Mouse (Mus musculus): ENCODE results near the gene Rfwd3. TPM values are rescaled to one million over a fixed set of nuclear protein-coding genes. Genes with fewer than 3 reads are reported as not detected.
A peak's percentile ranks its signal among the peaks of the same experiment; 100 is the strongest.
"Not testable (repeated sequence)": the region's sequence is repeated elsewhere in the genome, so short reads cannot be mapped to it uniquely, and the experiment has no call there.

Gene Rfwd3
- total and polyA plus RNA-seq, 2 experiments from 2014 or later, result 11.1 to 19.5 TPM

DNA sequence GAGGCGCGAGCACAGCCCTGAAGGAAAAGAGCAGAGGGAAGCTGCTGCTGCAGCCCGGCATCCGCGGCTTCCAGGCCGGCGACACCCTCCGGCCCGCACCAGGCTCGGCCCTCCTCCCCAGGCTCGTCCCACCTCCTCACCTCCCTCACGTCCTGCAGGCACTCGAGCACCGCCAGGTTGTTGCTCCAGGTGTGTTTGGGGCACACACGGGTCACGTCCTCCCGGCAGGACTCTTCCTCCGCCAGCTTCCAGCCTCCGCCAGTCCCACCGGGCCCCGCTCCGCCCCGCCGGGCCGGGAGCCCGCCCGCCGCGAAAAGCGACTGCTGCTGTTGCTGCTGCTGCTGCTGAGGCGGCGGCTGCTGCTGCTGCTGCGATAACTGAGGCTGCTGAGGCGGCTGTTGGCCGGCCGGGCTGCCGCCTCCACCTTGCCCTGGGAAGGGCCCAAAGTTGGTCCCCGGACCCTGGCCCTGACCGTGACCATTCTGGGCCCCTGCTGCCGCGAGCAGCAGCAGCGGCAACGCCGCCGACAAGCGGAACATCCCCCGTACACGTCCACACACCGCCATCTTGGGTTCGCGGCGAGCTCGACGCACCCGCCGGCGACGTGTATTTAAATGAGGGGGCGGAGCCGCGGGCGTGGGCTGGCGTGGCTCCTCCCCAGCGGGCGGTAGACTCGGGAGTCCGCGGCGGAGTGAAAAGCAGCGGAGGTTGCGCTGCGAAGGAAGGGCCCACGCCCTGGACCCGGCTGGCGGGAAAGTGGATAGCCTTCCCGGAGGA, 41.2 kb downstream of the Rfwd3 start, which contains the start of gene Glg1:
Glg1 (minus strand) TSS at position 586 of the 777 bp plus-strand sequence.
- peak within 1 kb of the TSS; percentile 94 for H3K4me3 ChIP-seq (ENCODE audit: low read depth, low read length)
- peak within 1 kb of the TSS; percentile 99 for H3K27ac ChIP-seq (ENCODE audit: low read depth, low read length)
- H3K9ac ChIP-seq, result peak within 1 kb of the TSS; percentile 88
- no peaks in the 10 kb centered on the region for H3K36me3 ChIP-seq (ENCODE audit: insufficient read depth)
- peak; percentile 96 for ATAC-seq
- peaks cover 7% of the 10 kb centered on the region for H3K4me1 ChIP-seq (ENCODE audit: insufficient read depth)
- WGBS, result 3% methylated on average over 70 of the region's 76 CpGs
- no peaks in the 10 kb centered on the region for H3K27me3 ChIP-seq (ENCODE audit: insufficient read depth, low read length)
- TF ChIP-seq CTCF (IDR thresholded peaks at IDR 0.05; ENCODE audit: low read depth), result no peak; the same call in 1 of the 2 replicates
- H3K4me2 ChIP-seq (ENCODE audit: low read depth), result peak within 1 kb of the TSS; percentile 52
- no peaks in the 10 kb centered on the region for H3K9me3 ChIP-seq (ENCODE audit: low read length)
- peak; percentile 96 for DNase-seq

DNA sequence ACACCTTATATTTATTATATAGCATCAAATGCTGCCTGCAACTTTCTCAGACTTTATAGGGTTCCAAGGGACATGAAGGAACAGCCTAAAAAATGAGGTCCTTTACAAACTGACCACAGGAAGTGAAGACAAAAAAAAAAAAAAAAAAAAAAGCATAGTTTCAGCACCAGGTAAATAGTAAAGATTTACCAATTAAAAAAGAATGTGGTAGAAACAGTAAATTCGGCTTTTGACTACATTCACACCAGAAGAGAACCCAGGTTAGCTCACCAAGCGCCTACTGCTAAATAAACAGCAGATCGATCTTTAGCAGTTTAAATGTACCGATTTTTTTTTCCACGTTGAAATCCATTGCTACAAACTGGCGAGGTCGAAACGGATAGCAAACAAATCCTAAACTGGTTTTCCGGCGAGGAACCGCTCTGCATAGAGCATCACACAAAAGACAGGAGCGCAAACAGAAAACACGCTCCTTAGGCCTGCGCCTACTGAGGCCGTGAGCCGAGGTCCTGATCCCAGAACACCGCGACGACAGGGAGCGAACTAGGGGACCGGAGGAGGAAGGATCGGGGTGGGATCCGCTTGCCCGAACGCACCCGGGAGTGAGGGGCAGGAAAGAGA, 41.9 kb downstream of the Rfwd3 start:
- peak overlapping the region; percentile 88 for H3K9ac ChIP-seq
- peak overlapping the region; percentile 52 for H3K4me2 ChIP-seq (ENCODE audit: low read depth)
- ATAC-seq, result peak; percentile 58
- H3K4me3 ChIP-seq (ENCODE audit: low read depth, low read length), result peak overlapping the region; percentile 94
- peak; percentile 67 for DNase-seq
- H3K27ac ChIP-seq (ENCODE audit: low read depth, low read length), result peak overlapping the region; percentile 99
- H3K9me3 ChIP-seq (ENCODE audit: low read length), result no peaks in the 10 kb centered on the region
- TF ChIP-seq CTCF (IDR thresholded peaks at IDR 0.05; ENCODE audit: low read depth), result no peak
- no peaks in the 10 kb centered on the region for H3K27me3 ChIP-seq (ENCODE audit: insufficient read depth, low read length)
- no peaks in the 10 kb centered on the region for H3K36me3 ChIP-seq (ENCODE audit: insufficient read depth)
- 4% methylated on average over 22 of the region's 26 CpGs for WGBS
- H3K4me1 ChIP-seq (ENCODE audit: insufficient read depth), result peaks cover 7% of the 10 kb centered on the region

DNA sequence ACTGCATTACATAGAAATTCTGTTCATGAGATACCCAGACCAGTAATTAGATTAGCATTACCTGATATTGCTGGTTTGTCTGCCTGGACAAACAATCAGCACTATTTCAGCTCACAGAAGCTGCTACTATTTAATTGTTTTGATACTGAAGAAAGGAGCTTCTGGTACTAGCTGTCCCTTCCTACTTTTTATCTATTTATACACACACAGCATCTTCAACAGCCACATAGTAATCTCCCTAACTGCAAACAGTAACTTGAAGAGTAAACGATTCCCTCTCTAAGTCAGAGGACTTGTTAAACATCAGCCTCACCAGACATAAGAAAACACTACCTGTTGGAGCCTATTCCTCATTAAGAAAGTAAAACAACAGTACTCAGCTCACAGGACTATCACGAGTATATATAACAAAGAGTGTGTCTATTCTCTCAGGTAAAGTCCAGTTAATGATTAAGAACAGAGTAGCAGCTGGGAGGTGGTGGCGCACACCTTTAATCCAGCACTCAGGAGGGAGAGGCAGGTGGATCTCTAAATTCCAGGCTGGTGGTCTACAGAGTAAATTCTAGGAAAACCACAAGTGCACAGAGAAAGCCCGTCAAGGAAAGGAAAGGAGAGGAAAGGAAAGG, 47.4 kb downstream of the Rfwd3 start:
- ATAC-seq (no peak), DNase-seq (no peak)
- no peak overlapping the region for H3K4me3 ChIP-seq (ENCODE audit: low read depth, low read length)
- no peaks in the 10 kb centered on the region for H3K27me3 ChIP-seq (ENCODE audit: insufficient read depth, low read length)
- H3K36me3 ChIP-seq (ENCODE audit: insufficient read depth), result no peaks in the 10 kb centered on the region
- no peak overlapping the region for H3K9ac ChIP-seq
- H3K4me1 ChIP-seq (ENCODE audit: insufficient read depth), result peaks cover 5% of the 10 kb centered on the region
- H3K4me2 ChIP-seq (ENCODE audit: low read depth), result no peak overlapping the region
- WGBS, result 92% methylated on average over 4 of the region's 4 CpGs
- H3K9me3 ChIP-seq (ENCODE audit: low read length), result no peaks in the 10 kb centered on the region
- H3K27ac ChIP-seq (ENCODE audit: low read depth, low read length), result no peak overlapping the region
- TF ChIP-seq CTCF (IDR thresholded peaks at IDR 0.05; ENCODE audit: low read depth), result no peak

DNA sequence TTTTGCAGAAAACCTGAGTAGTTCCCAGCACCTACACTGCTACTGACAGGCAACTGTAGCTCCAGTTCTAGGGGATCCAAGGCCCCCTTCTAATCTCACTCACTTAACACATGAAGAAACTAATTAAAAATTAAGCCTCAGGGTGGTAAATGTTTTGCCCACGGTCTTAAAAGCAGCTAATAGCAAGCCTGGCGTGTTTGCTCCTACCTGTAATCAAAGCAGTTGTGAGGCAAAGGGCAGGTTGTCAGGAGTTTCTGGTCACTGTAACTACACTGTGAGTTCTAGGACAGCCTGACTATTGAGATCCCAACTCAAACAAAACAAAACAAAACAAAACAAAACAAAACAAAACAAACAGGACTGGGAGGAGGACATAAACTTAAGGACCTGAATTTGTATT, 49.9 kb downstream of the Rfwd3 start:
- H3K36me3 ChIP-seq (ENCODE audit: insufficient read depth), result no peaks in the 10 kb centered on the region
- H3K4me2 ChIP-seq (ENCODE audit: low read depth), result no peak overlapping the region
- H3K9me3 ChIP-seq (ENCODE audit: low read length), result no peaks in the 10 kb centered on the region
- no peak for DNase-seq
- no peak overlapping the region for H3K9ac ChIP-seq
- no peaks in the 10 kb centered on the region for H3K4me1 ChIP-seq (ENCODE audit: insufficient read depth)
- no peak for ATAC-seq
- no peak for TF ChIP-seq CTCF (IDR thresholded peaks at IDR 0.05; ENCODE audit: low read depth)
- H3K27me3 ChIP-seq (ENCODE audit: insufficient read depth, low read length), result no peaks in the 10 kb centered on the region
- WGBS, result 67% methylated on average over 2 of the region's 2 CpGs
- no peak overlapping the region for H3K4me3 ChIP-seq (ENCODE audit: low read depth, low read length)
- no peak overlapping the region for H3K27ac ChIP-seq (ENCODE audit: low read depth, low read length)

DNA sequence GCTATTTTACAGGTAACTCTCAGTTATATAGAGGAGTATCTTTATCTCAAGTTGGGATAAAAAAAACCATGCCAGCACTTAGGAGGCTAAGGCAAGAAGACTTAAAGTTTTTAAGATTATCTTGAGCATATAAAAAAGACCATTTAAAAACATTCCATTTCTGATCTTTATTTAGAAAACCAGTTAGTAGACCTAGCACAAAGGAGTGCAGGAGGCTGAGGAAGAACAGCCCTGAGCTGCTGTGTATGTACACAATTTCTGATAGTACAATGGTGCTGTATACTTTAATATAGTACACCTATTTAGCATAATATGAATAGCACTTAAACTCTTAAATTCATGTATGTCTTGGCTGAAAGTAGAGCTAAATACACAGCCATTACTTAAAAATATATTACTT, 51.9 kb downstream of the Rfwd3 start:
- no peak overlapping the region for H3K27ac ChIP-seq (ENCODE audit: low read depth, low read length)
- no peak for TF ChIP-seq CTCF (IDR thresholded peaks at IDR 0.05; ENCODE audit: low read depth)
- no peak for ATAC-seq
- H3K4me1 ChIP-seq (ENCODE audit: insufficient read depth), result no peaks in the 10 kb centered on the region
- H3K9ac ChIP-seq, result no peak overlapping the region
- H3K9me3 ChIP-seq (ENCODE audit: low read length), result no peaks in the 10 kb centered on the region
- H3K4me3 ChIP-seq (ENCODE audit: low read depth, low read length), result no peak overlapping the region
- no peak overlapping the region for H3K4me2 ChIP-seq (ENCODE audit: low read depth)
- no peaks in the 10 kb centered on the region for H3K36me3 ChIP-seq (ENCODE audit: insufficient read depth)
- H3K27me3 ChIP-seq (ENCODE audit: insufficient read depth, low read length), result no peaks in the 10 kb centered on the region
- DNase-seq, result no peak

DNA sequence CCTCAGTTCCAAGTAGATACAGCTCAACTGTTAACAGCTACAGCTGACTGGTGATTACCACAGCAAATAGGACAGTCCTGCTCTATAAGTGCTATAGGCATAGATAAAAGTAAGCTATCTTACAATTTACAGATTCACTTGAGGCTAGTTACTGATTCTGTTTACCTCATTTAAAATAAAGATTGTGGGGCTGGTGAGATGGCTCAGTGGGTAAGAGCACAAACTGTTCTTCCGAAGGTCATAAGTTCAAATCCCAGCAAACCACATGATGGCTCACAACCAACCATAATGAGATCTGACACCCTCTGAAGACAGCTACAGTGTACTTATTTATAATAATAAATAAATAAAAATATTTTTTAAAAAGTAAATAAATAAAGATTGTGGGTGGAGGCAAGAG, 53.2 kb downstream of the Rfwd3 start:
- H3K4me1 ChIP-seq (ENCODE audit: insufficient read depth); ATAC-seq; H3K27me3 ChIP-seq (ENCODE audit: insufficient read depth, low read length); H3K4me3 ChIP-seq (ENCODE audit: low read depth, low read length); H3K27ac ChIP-seq (ENCODE audit: low read depth, low read length); H3K36me3 ChIP-seq (ENCODE audit: insufficient read depth); DNase-seq; H3K4me2 ChIP-seq (ENCODE audit: low read depth); H3K9me3 ChIP-seq (ENCODE audit: low read length); H3K9ac ChIP-seq: not testable (repeated sequence)
- 100% methylated on average over 1 of the region's 1 CpGs for WGBS

DNA sequence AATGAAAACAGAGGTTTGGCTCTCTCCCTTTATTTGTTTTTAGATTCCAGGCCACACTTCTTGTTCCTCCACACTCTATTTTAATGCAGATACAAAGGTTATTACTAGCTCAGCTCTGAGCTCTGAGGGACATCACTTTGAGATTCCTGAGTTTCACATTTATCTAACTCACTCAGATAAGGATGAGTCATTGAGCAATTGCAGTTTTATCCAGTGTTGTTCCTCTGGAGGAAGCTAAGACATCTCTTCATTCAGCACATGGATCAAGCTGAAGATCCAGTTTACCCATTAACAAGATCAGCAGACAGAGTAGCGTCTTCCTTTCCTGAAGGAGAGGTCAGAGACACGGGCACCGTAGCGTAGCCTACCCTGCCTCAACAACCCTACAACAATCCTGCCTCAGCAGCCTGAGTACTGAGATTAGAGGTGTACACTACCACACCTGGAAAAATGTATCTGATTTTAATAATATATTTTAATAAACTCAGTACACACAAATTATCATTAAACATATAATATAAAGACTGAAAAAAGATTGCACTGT, 53.7 kb downstream of the Rfwd3 start:
- no peak for TF ChIP-seq CTCF (IDR thresholded peaks at IDR 0.05; ENCODE audit: low read depth)
- Histone ChIP-seq H3K27ac (ENCODE audit: low read depth, low read length) (no peak overlapping the region), H3K4me1 (ENCODE audit: insufficient read depth) (no peaks in the 10 kb centered on the region), H3K9ac (no peak overlapping the region), H3K4me2 (ENCODE audit: low read depth) (no peak overlapping the region), H3K4me3 (ENCODE audit: low read depth, low read length) (no peak overlapping the region), H3K9me3 (ENCODE audit: low read length) (no peaks in the 10 kb centered on the region), H3K36me3 (ENCODE audit: insufficient read depth) (no peaks in the 10 kb centered on the region), H3K27me3 (ENCODE audit: insufficient read depth, low read length) (no peaks in the 10 kb centered on the region)
- 92% methylated on average over 4 of the region's 4 CpGs for WGBS
- ATAC-seq (no peak), DNase-seq (no peak)

Measured in forebrain, postnatal 0 days (tissue).